Mouse (Mus musculus) adrenal gland, adult 18-20 months (tissue): ENCODE measurements around the gene Gne. TPM values are rescaled to one million over a fixed set of nuclear protein-coding genes. Genes with fewer than 3 reads are reported as not detected.

ENCODE experiments used
- DNase-seq, 2 experiments: peaks; one replicate each; pipeline ENCODE4 v3.0.0; 2021 to 2022; ENCODE audit warnings: low spot score in 2 of 2
- long read RNA-seq, 2 experiments: library from polyadenylated mRNA; stranded (forward); transcript quantifications; one replicate each; pipeline ENCODE4 v2.0.0; 2021
- total RNA-seq, 2 experiments: library from RNA; stranded (reverse); gene quantifications; 1 replicate in 1 of 2; 2 replicates in 1 of 2; pipeline ENCODE4 v1.2.3; 2021

Gene Gne
- 10 to 100 TPM; 30.1 to 35.3 TPM for total RNA-seq
- long read RNA-seq, experiment 1, transcript Gne-202 (12 exons, 2,920 nt) = major isoform, 30 of 39 reads
- long read RNA-seq, experiment 1, partial matches to known transcripts = 3 of 39 reads
- long read RNA-seq, experiment 1, other reads (novel, unspliced or antisense) = 6 of 39 reads
- long read RNA-seq, experiment 2, full-length matches to known transcripts = 42 of 62 reads
- long read RNA-seq, experiment 2, partial matches to known transcripts = 15 of 62 reads
- long read RNA-seq, experiment 2, other reads (novel, unspliced or antisense) = 5 of 62 reads

- DNase-seq = no peak
These were observed at the start of gene Gne for GRCm38 (mm10) chr4:44083945-44084344. Gene Gne (minus strand): TSS chr4:44084177.

GRCm38 (mm10) chr4:44126805-44127204 lies 42.8 kb upstream of the Gne start:
- DNase-seq = no peak

- peak in 1 of 2 experiments; percentile 21 for DNase-seq
These were observed 35.6 kb upstream of the Gne start for GRCm38 (mm10) chr4:44119410-44120201.

GRCm38 (mm10) chr4:44115046-44115445 lies 31.1 kb upstream of the Gne start:
- no peak for DNase-seq

- DNase-seq = no peak
These were observed 29.6 kb upstream of the Gne start for GRCm38 (mm10) chr4:44113393-44114138.

GRCm38 (mm10) chr4:44112741-44113140 lies 28.8 kb upstream of the Gne start:
- no peak for DNase-seq

GRCm38 (mm10) chr4:44110771-44111170 lies 26.8 kb upstream of the Gne start:
- DNase-seq = no peak

GRCm38 (mm10) chr4:44108297-44108696 lies 24.3 kb upstream of the Gne start:
- no peak for DNase-seq

GRCm38 (mm10) chr4:44107339-44107738 lies 23.4 kb upstream of the Gne start:
- no peak for DNase-seq

- DNase-seq = no peak
These were observed 22.4 kb upstream of the Gne start for GRCm38 (mm10) chr4:44106297-44106821.

GRCm38 (mm10) chr4:44104195-44104917 lies 20.4 kb upstream of the Gne start:
- DNase-seq = no peak

- DNase-seq = no peak
These were observed 19.6 kb upstream of the Gne start for GRCm38 (mm10) chr4:44103620-44104019.

GRCm38 (mm10) chr4:44097576-44098335 lies 13.8 kb upstream of the Gne start:
- DNase-seq = no peak

- DNase-seq = no peak
These were observed 10.5 kb upstream of the Gne start for GRCm38 (mm10) chr4:44094475-44094874.

- DNase-seq = no peak
These were observed 8.4 kb upstream of the Gne start for GRCm38 (mm10) chr4:44092359-44092758.

GRCm38 (mm10) chr4:44085566-44085965 lies 1.6 kb upstream of the Gne start:
- DNase-seq = no peak

GRCm38 (mm10) chr4:44084602-44085325 lies 787 bp upstream of the Gne start:
- DNase-seq = no peak

GRCm38 (mm10) chr4:44078358-44078933 lies 5.5 kb downstream of the Gne start:
- DNase-seq = no peak

GRCm38 (mm10) chr4:44074422-44074821 lies 9.6 kb downstream of the Gne start:
- DNase-seq = no peak
